Mouse (Mus musculus): ENCODE results near the gene Cadm3. TPM values are rescaled to one million over a fixed set of nuclear protein-coding genes. Genes with fewer than 3 reads are reported as not detected.

Gene Cadm3
- polyA plus RNA-seq (2012; fragmentation: generic; extraction: Trizol), result not detected

GRCm38 (mm10) chr1:173367356-173368046 lies at the start of gene Cadm3:
Gene Cadm3, minus strand, starts transcription at chr1:173367695.

GRCm38 (mm10) chr1:173350372-173350957 lies 17.0 kb downstream of the Cadm3 start, which contains the start of gene Aim2:
Gene Aim2, plus strand, starts transcription at chr1:173350879.

GRCm38 (mm10) chr1:173333312-173334253 lies 33.9 kb downstream of the Cadm3 start, which contains the start of gene Ackr1:
Gene Ackr1, minus strand, starts transcription at chr1:173333750.

Other genes with a start within 250 kb of the Cadm3 start
- not detected for gene Olfr1408, start 230.3 kb downstream of the Cadm3 start, polyA plus RNA-seq (2012; fragmentation: generic; extraction: Trizol)
- not detected for gene Olfr1406, start 177.1 kb downstream of the Cadm3 start, polyA plus RNA-seq (2012; fragmentation: generic; extraction: Trizol)
- gene Olfr218, start 169.9 kb downstream of the Cadm3 start, polyA plus RNA-seq (2012; fragmentation: generic; extraction: Trizol), result not detected
- not detected for gene Olfr1404, start 155.3 kb downstream of the Cadm3 start, polyA plus RNA-seq (2012; fragmentation: generic; extraction: Trizol)
- gene Fcer1a, start 140.5 kb downstream of the Cadm3 start, polyA plus RNA-seq (2012; fragmentation: generic; extraction: Trizol), result not detected
- not detected for gene Olfr418, start 101.7 kb downstream of the Cadm3 start, polyA plus RNA-seq (2012; fragmentation: generic; extraction: Trizol)
- gene Mptx2, start 89.9 kb downstream of the Cadm3 start, polyA plus RNA-seq (2012; fragmentation: generic; extraction: Trizol), result not detected
- gene Ackr1, start 33.9 kb downstream of the Cadm3 start, polyA plus RNA-seq (2012; fragmentation: generic; extraction: Trizol), result not detected
- under 1 TPM; 0.02 to 0.44 TPM for gene Aim2, start 16.8 kb downstream of the Cadm3 start, polyA plus RNA-seq (2012; fragmentation: generic; extraction: Trizol)
- not detected for gene Ifi206, start 123.3 kb upstream of the Cadm3 start, polyA plus RNA-seq (2012; fragmentation: generic; extraction: Trizol)
- gene Ifi214, start 168.3 kb upstream of the Cadm3 start, polyA plus RNA-seq (2012; fragmentation: generic; extraction: Trizol), result not detected
- not detected for gene Ifi213, start 231.6 kb upstream of the Cadm3 start, polyA plus RNA-seq (2012; fragmentation: generic; extraction: Trizol)

Measured in C3H10T1/2 (cell line).